Mouse (Mus musculus) duodenum, adult 2 months (tissue): ENCODE results near the gene Klhdc8a. TPM values are rescaled to one million over a fixed set of nuclear protein-coding genes. Genes with fewer than 3 reads are reported as not detected.

ENCODE experiments used
- polyA plus RNA-seq: library from polyadenylated mRNA; depleted of rRNA; stranded (reverse); fragments of >200 nt; gene quantifications from 2 replicates; pipeline ENCODE4 v1.2.3, GENCODE M21; 2012; ENCODE audit warnings: low replicate concordance; rRNA removed

Klhdc8a gene
- 0.71 and 0.77 TPM in 2 replicates for polyA plus RNA-seq

GRCm38 (mm10) chr1:132298425-132298800, at the start of gene Klhdc8a:
Gene Klhdc8a, plus strand, starts transcription at chr1:132298626.

GRCm38 (mm10) chr1:132315889-132316624, 17.6 kb downstream of the Klhdc8a start, which contains the start of gene Nuak2:
Gene Nuak2, plus strand, starts transcription at chr1:132316126.

Other genes starting within 250 kb of the Klhdc8a start
- gene Mfsd4a, start 230.6 kb upstream of the Klhdc8a start, polyA plus RNA-seq = 11.2 and 36.9 TPM in 2 replicates
- gene Cdk18, start 158.9 kb upstream of the Klhdc8a start, polyA plus RNA-seq = 153 and 183 TPM in 2 replicates
- gene Lemd1, start 107.2 kb upstream of the Klhdc8a start, polyA plus RNA-seq = not detected in 2 replicates
- not detected in 2 replicates for gene AC124108.1, start 107.2 kb upstream of the Klhdc8a start, polyA plus RNA-seq
- not detected in 2 replicates for gene Gm10188, start 68.9 kb upstream of the Klhdc8a start, polyA plus RNA-seq
- 17.4 and 74.3 TPM in 2 replicates for gene Nuak2, start 17.5 kb downstream of the Klhdc8a start, polyA plus RNA-seq
- 3.5 and 3.8 TPM in 2 replicates for gene Tmcc2, start 92.7 kb downstream of the Klhdc8a start, polyA plus RNA-seq
- gene Dstyk, start 118.9 kb downstream of the Klhdc8a start, polyA plus RNA-seq = 1.8 and 2.6 TPM in 2 replicates
- 4.0 and 4.2 TPM in 2 replicates for gene Rbbp5, start 178.7 kb downstream of the Klhdc8a start, polyA plus RNA-seq
- gene Tmem81, start 207.6 kb downstream of the Klhdc8a start, polyA plus RNA-seq = 0.94 and 1.1 TPM in 2 replicates
- gene Cntn2, start 244.6 kb downstream of the Klhdc8a start, polyA plus RNA-seq = 0.06 and 0.22 TPM in 2 replicates